Mouse (Mus musculus) hindbrain, embryonic 10.5 days (tissue): ENCODE data around the gene Cd2bp2. TPM values are rescaled to one million over a fixed set of nuclear protein-coding genes. Genes with fewer than 3 reads are reported as not detected.
A peak's percentile ranks its signal among the peaks of the same experiment; 100 is the strongest.

Experiments
- DNase-seq: peaks from one replicate; pipeline ENCODE4 v3.0.0-alpha.2; 2017; ENCODE audit warnings: low spot score
- H3K27ac ChIP-seq: fragments of 300-500 bp; sonication (generic); 2 replicates; pipeline ENCODE4 v1.5.1; 2016; ENCODE audit warnings: mild to moderate bottlenecking, moderate library complexity
- H3K27me3 ChIP-seq: fragments of 300-500 bp; sonication (generic); 2 replicates; pipeline ENCODE4 v1.6.1; 2016; ENCODE audit warnings: mild to moderate bottlenecking; ENCODE audit not compliant: poor library complexity, insufficient read depth, severe bottlenecking
- H3K36me3 ChIP-seq: fragments of 300-500 bp; sonication (generic); 2 replicates; pipeline ENCODE4 v1.6.1; 2016; ENCODE audit warnings: mild to moderate bottlenecking, moderate library complexity
- H3K4me1 ChIP-seq: fragments of 300-500 bp; sonication (generic); replicated peaks from 2 replicates; pipeline ENCODE4 v1.6.1; 2016; ENCODE audit warnings: mild to moderate bottlenecking
- H3K4me3 ChIP-seq: fragments of 300-500 bp; sonication (generic); 2 replicates; pipeline ENCODE4 v1.5.1; 2016; ENCODE audit warnings: mild to moderate bottlenecking, moderate library complexity
- H3K9me3 ChIP-seq: fragments of 300-500 bp; sonication (generic); 2 replicates; pipeline ENCODE4 v1.6.1; 2016; ENCODE audit warnings: mild to moderate bottlenecking, moderate library complexity
- WGBS: fragments of 180-500 bp; shearing (Covaris S2); methylation state at CpG from one replicate; pipeline ENCODE4 v1.1.7; 2016; 5-methylcytosine and 5-hydroxymethylcytosine counted together
- polyA plus RNA-seq: library from polyadenylated mRNA; unstranded; fragments of >200 nt; fragmentation: Nextera tagmentation; extraction: Ambion mirVana; gene quantifications from 2 replicates; pipeline ENCODE4 v1.2.1, GENCODE M21; 2016

Cd2bp2 gene
- polyA plus RNA-seq, 1 experiment from 2014 or later, result 94.4 TPM

DNA sequence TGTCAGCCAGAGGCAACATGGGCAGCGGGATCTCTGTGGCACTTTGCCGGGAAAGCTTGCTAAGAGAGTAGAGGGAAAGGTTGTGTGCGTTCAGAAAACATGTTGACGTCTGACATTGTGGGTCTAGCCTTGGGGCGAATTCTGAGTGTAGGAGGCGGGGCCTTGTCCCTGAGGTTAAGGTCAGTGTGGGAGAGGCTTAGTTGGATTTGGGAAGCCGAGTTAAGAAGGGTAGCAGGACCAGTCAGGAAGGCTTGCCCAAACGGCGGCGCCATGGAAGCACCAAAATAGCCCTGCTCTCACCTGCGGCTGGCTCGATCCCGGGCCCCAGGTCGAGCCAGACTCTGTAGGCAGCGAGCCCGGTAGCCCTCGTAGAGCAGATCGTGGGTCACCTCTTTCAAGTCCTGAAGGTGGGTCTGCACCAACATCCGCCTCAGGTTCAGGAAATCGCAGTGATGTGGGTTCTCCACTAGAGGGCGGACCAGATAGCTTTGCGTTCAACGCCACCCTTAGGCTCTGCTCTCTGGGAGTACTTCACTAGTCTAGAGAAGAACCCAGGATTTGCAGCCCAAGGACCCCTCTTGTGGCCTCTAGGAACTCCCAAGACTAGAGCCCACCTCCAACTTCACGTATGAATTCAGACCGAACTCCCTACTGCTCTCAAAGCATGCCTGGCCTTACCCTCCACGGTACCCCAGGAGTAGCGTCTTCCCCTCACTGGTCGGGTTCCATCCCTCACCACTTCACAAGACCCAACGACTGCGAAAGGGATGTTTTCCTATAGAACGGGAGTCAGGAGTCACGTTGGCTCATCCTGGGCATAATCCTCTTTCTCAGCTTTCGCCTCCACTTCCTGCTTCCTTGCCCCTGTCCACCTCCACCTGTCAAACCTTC, 19.4 kb upstream of the Cd2bp2 start:
- Histone ChIP-seq H3K27ac (no peak overlapping the region), H3K4me3 (peak overlapping the region; percentile 42), H3K36me3 (0 out of 2 replicates have a peak, but pooled peaks cover 4% of the 10 kb centered on the region), H3K4me1 (peaks cover 18% of the 10 kb centered on the region; the same call in 1 of the 2 replicates), H3K27me3 (peaks cover 37% of the 10 kb centered on the region), H3K9me3 (no peaks in the 10 kb centered on the region)
- peak; percentile 69 for DNase-seq
- WGBS, result 24% methylated on average over 33 of the region's 33 CpGs

DNA sequence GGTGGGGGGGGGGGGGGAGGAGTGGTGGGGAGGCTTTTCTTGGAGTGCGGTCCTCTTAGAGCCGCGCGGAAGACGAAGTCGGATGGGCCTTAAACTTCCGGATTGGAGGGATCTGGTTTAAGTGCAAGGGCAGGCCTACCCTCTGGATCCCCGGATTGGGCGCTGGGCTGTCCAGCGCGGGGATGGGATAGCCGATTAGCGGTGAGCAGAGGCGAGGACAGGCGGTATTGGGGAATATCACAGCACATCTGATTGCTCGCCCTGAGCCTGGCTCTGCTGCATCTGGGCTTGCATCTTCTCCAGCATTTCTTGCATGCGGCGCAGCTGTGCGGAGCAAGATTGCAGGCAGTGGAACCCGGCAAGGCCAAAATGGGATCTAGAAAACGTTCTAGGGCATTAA, 18.7 kb upstream of the Cd2bp2 start:
- Histone ChIP-seq H3K27ac (no peak overlapping the region), H3K36me3 (0 out of 2 replicates have a peak, but pooled peaks cover 4% of the 10 kb centered on the region), H3K27me3 (peaks cover 37% of the 10 kb centered on the region), H3K4me1 (peaks cover 23% of the 10 kb centered on the region; the same call in 1 of the 2 replicates), H3K4me3 (peak overlapping the region; percentile 42), H3K9me3 (no peaks in the 10 kb centered on the region)
- DNase-seq, result no peak
- 23% methylated on average over 21 of the region's 21 CpGs for WGBS

DNA sequence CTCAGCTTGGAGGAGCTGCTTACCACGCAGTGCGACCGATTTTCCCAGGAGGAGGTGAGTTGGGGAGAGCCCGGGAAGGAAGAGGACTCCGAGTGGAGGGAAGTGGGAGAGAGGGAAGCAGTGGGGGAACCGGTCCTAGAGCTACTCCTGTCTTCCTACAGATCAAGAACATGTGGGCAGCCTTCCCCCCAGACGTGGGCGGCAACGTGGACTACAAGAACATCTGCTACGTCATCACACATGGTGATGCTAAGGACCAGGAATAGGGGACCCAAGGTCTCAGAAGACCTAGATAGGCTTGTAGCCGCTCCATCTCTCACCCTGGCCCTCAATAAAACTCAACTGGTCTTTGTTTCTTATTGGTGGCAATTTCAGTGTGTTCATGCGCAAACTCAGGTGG, 18.1 kb upstream of the Cd2bp2 start:
- WGBS, result 45% methylated on average over 12 of the region's 12 CpGs
- H3K27ac ChIP-seq, result no peak overlapping the region
- H3K36me3 ChIP-seq, result 0 out of 2 replicates have a peak, but pooled peaks cover 4% of the 10 kb centered on the region
- no peak for DNase-seq
- H3K9me3 ChIP-seq, result no peaks in the 10 kb centered on the region
- peaks cover 37% of the 10 kb centered on the region for H3K27me3 ChIP-seq
- 0 out of 2 replicates have a peak overlapping the region, but pooled peaks have one; percentile 42 for H3K4me3 ChIP-seq
- peaks cover 29% of the 10 kb centered on the region; the same call in 1 of the 2 replicates for H3K4me1 ChIP-seq

DNA sequence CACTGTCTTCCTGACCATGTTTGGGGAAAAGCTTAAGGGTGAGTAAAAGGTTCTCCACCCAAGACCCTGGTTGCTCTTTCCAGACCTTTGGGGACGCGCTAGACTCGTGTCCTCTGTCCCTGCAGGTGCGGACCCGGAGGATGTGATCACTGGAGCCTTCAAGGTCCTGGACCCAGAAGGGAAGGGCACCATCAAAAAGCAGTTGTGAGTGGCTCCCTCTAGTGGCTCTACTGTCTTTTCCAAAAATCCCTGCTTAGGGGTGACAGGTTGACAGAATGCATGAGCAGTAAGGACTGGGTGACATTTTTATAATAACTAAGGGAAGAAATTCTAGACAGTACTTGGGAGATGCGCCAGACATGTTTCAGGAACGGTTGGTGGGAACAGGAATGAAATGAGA, 17.6 kb upstream of the Cd2bp2 start:
- Histone ChIP-seq H3K36me3 (0 out of 2 replicates have a peak, but pooled peaks cover 4% of the 10 kb centered on the region), H3K9me3 (no peaks in the 10 kb centered on the region), H3K4me1 (peaks cover 29% of the 10 kb centered on the region; the same call in 1 of the 2 replicates), H3K27me3 (peaks cover 37% of the 10 kb centered on the region), H3K27ac (no peak overlapping the region), H3K4me3 (no peak overlapping the region)
- WGBS, result 36% methylated on average over 7 of the region's 7 CpGs
- peak; percentile 18 for DNase-seq

DNA sequence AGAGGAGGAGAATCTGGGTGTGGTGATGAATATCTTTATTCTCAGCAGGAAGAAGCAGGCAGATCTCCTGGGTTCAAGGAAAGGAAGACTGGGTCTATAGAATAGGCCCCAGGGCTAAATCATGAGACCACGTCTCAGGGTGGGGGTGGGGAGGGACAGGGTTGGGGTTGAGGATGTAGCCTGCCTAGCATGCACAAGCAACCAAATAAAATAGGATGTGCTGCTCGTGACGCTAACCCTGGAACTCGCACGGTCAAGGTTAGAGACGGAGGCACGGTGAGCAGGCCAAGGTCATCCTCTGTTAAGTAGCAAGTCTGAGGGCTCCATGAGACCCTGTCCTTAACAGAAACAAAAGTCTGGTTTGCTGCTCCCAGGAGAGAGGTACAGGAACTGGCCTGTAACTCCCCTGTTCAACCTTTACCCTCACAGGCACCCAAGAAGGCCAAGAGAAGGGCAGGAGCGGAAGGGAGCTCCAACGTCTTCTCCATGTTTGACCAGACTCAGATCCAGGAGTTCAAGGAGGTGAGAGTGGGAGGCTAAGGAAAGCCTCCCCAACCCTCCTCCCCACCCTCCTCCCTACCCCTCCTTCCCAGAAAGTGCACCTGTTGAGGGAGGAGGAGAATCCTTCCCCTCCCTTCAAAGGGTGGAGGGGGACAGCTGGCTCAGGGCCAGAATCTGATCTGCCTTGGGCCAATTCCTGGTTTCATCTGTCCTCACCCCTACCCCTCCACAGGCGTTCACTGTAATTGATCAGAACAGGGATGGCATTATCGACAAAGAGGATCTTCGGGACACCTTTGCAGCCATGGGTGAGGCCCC, 16.8 kb upstream of the Cd2bp2 start:
- 0 out of 2 replicates have a peak, but pooled peaks cover 4% of the 10 kb centered on the region for H3K36me3 ChIP-seq
- no peaks in the 10 kb centered on the region for H3K9me3 ChIP-seq
- H3K27ac ChIP-seq, result no peak overlapping the region
- WGBS, result 90% methylated on average over 12 of the region's 12 CpGs
- H3K4me1 ChIP-seq, result peaks cover 35% of the 10 kb centered on the region
- no peak overlapping the region for H3K4me3 ChIP-seq
- peaks cover 37% of the 10 kb centered on the region for H3K27me3 ChIP-seq
- no peak for DNase-seq

DNA sequence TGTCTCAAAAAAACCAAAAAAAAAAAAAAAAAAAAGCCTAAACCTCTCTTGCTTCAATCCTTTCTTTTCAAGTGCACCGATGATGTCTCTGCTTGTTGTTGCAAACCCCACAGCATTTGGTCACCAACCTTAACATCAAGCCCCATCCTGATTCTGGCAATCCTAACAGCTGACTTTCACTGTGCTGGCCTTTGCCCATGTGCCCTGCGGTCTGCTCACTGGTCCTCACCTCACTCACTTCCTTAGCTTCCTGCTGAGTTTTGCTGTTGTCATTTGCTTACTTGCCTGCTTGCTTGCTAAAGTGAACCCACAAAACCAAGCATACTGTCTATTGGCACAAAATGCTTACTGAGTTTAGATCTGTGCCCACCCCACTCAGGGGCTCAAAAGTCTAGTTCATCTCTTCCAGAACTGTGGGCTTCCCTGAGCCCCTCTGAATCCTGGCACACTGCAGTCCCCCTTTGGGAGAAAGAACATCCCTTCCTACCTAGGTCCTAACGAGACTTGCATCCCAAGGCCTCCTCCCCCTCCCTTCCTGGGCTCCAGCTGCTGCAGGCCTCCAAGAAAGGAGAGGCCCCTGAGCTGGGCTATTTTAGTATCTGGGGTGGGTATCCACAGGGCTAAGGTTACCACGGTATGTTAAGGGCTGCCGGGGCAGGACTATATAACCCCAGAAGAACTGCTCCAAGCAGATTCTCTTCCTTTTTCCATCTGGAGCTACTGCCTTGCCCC, 15.3 kb upstream of the Cd2bp2 start:
- 70% methylated on average over 5 of the region's 5 CpGs for WGBS
- Histone ChIP-seq H3K27ac (no peak overlapping the region), H3K9me3 (no peaks in the 10 kb centered on the region), H3K36me3 (0 out of 2 replicates have a peak, but pooled peaks cover 4% of the 10 kb centered on the region), H3K4me3 (no peak overlapping the region), H3K4me1 (peaks cover 50% of the 10 kb centered on the region), H3K27me3 (peaks cover 48% of the 10 kb centered on the region)
- no peak for DNase-seq

DNA sequence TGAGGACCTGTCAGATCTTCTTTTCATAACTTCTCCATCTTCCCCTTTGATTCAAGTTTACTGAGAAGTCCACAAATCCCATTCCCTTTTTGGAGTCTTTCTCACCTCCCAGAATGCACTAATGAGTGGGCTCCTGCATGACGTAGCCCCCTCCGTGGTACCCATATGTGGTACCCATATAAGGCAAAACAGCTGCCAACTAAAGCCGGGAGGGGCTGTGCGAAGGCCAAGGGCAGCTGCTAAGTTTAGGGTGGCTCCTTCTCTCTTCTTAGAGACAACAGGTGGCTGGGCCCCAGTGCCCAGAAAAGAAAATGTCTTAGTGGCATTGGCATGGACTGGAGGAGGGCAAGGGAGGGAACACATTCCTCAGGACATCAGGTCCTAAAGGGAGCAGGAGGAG, 14.4 kb upstream of the Cd2bp2 start:
- peaks cover 7% of the 10 kb centered on the region for H3K36me3 ChIP-seq
- peaks cover 47% of the 10 kb centered on the region for H3K27me3 ChIP-seq
- H3K4me1 ChIP-seq, result peaks cover 54% of the 10 kb centered on the region
- 0 out of 2 replicates have a peak overlapping the region, but pooled peaks have one; percentile 2 for H3K4me3 ChIP-seq
- 97% methylated on average over 4 of the region's 4 CpGs for WGBS
- H3K9me3 ChIP-seq, result no peaks in the 10 kb centered on the region
- DNase-seq, result no peak
- H3K27ac ChIP-seq, result no peak overlapping the region

DNA sequence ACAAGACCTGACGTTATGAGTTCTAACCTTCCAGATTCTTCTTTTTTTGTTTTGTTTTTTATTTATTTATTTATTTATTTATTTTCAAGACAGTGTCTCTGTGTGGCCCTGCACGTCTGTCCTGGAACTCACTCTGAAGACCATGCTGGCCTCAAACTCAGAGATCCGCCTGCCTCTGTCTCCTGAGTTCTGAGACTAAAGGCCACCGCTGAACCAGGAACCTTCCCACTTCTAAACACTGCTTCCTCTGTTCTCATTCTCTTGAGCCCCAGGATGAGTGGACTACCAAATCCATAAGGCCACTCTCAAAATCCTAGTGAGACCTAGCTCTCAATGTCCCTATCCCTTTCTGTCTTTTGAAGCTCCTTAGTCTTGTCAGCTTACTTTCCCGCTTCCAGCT, 14.0 kb upstream of the Cd2bp2 start:
- H3K9me3 ChIP-seq, result no peaks in the 10 kb centered on the region
- 82% methylated on average over 5 of the region's 5 CpGs for WGBS
- H3K36me3 ChIP-seq, result peaks cover 11% of the 10 kb centered on the region
- peaks cover 43% of the 10 kb centered on the region for H3K27me3 ChIP-seq
- H3K4me1 ChIP-seq, result peaks cover 54% of the 10 kb centered on the region
- peak overlapping the region; percentile 86 for H3K4me3 ChIP-seq
- DNase-seq, result no peak
- no peak overlapping the region for H3K27ac ChIP-seq

DNA sequence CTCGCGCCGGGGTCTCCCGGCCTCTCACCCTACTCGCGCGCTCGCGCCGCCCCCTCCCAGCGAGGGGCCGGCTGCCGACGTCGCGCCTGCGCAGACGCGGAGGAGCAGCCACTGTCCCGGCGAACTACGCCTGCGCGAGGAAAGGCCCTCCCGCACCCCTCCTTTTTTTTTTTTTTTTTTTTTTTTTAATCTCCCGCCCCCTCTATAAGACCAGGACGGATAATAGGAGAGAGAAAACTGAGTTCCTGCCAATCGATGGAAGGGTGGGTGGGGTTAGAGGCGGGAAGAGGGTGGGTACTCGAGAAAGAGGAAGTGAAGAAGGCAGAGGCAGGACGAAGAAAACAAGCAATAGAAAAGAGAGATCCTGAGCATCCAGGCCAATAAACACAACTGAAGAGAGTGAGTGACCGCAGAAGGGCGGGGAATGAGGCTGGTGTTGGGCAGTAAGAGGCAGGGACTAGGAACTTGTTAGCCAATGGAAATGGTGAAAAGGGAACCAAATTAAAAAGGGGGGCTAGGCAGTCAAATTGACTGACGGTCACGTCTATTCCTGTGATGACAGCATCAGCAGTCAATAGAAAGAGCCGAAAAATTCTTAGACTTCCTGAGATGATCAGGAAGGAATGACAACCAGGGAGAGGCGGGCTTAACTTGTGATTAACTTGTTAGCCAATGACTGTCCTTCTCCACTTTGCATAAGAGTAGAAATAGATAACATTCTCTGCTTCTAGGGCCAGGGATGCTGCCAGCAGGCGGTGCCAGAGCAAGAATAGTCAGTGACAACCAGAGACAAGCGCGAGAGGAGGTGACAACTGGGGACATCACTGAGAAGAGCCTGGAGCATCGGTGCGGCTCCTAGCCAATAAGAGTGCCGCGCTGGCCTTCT, 12.9 kb upstream of the Cd2bp2 start, which contains the start of gene Mylpf:
Gene Mylpf, plus strand, starts transcription at position 338 of the 886 bp plus-strand sequence.
- Histone ChIP-seq H3K4me3 (peak within 1 kb of the TSS; percentile 86), H3K4me1 (peaks cover 44% of the 10 kb centered on the region), H3K9me3 (no peaks in the 10 kb centered on the region), H3K27me3 (peaks cover 32% of the 10 kb centered on the region), H3K36me3 (peaks cover 9% of the 10 kb centered on the region), H3K27ac (peak within 1 kb of the TSS; percentile 95)
- 0% methylated on average over 44 of the region's 44 CpGs for WGBS
- peak; percentile 91 for DNase-seq

DNA sequence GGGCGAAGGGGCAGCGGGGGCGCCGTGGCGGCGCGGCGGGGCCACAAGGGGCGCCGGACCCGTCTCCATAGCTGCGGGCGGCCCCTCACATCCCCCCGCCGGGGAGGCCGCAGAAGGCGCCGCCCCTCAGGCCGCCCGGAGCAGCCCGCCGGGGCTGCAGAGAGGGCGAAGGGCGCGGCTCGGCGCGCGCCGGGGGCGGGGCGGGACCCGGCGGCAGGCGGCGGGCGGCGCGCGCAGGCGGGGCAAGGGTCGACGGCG, 12.4 kb upstream of the Cd2bp2 start, which contains the start of gene Tbc1d10b:
Gene Tbc1d10b, minus strand, starts transcription at position 174 of the 258 bp plus-strand sequence.
- under 1% methylated on average over 43 of the region's 44 CpGs for WGBS
- Histone ChIP-seq H3K36me3 (peaks cover 15% of the 10 kb centered on the region), H3K4me3 (peak within 1 kb of the TSS; percentile 86), H3K27ac (peak within 1 kb of the TSS; percentile 95), H3K27me3 (peaks cover 27% of the 10 kb centered on the region), H3K9me3 (no peaks in the 10 kb centered on the region), H3K4me1 (peaks cover 43% of the 10 kb centered on the region)
- DNase-seq, result no peak

DNA sequence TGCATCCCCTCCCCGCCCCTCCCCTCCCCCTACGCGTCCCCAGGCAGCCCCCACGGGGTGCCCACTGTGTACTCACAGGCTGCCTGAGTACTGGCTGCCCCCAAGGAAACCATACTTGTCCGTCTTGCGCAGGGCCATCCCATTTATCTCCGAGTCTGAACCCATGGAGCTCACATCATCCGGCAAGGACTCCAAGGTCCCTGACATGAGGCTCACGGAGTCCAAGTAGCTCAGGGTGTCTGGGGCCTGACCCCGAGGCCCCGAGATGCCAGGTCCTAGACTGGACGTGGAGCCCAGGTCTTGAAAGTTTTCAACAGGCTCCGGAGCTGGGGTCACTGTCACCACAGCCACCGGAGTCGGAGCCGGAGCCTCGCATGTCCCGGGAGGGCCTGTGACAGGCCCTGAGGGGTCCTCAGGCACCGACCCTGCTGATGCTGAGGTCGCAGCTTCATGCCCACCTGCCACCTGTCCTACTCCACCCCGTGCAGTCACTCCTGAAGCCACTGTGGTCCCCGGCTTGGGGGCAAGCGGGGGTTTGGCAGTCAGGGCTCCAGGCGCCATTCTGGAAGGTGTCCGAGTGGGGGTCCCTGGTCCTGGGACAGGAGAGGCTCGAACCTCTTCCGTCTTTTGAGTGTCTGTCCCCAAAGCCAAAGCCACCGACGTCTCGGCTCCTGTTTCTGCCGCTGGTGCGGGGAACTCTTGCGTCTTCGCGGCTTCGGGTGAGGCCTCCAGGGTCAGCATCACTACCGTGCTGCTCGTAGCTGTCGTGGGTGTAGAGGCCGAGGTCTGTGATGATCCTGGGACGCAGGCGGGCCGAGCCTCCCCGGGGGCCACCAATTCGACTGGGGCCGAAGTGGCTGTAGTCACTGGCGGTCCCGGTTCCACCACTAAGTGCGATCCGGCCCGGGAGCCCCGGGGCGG, 11.8 kb upstream of the Cd2bp2 start:
- DNase-seq, result peak; percentile 36
- Histone ChIP-seq H3K36me3 (peaks cover 21% of the 10 kb centered on the region), H3K27me3 (peaks cover 21% of the 10 kb centered on the region), H3K4me3 (peak overlapping the region; percentile 86), H3K4me1 (peaks cover 43% of the 10 kb centered on the region), H3K27ac (peak overlapping the region; percentile 95), H3K9me3 (no peaks in the 10 kb centered on the region)
- under 1% methylated on average over 53 of the region's 53 CpGs for WGBS
